In the genomic region with DNA sequence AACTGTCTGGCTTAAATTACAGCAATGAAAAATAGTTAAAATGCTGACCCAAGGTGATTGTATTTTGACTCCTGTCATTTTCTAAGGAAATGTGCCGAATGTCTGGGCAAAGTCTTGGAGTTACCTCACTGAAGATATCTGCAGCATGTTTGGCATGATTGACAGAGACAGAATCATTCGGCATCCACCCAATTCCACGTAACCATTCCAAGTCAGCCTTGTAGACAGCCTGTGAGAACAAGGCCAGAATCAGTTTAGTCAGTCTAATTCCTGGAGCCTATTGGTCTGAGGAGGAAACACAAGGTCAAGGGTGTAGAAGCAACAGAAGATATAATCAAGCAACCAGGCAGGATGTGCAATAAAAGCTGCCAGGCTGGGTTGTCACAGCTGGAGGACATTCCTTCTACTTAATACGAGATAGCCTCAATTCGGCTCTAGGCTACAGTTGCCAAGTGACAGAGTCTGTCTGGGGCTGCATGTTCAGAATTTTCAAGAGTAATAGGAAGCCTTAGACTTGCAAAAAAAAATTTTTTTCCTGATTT, we compare ENCODE assay signal across 13 mouse cellular contexts.
A peak's percentile ranks its signal among the peaks of the same experiment; 100 is the strongest.
DNase-seq lines count a peak whose midpoint lies in the region; ATAC-seq and TF ChIP-seq lines count a peak whose summit lies in the region.
"Had no signal": no experiment of that assay in that cellular context is flagged by ENCODE, and none has a peak within 500 bp of the region (broad histone marks: within the 10 kb centered on the region; RNA-seq: fewer than 3 reads in every experiment).

No protein-coding gene starts in this region.

- no peak overlapping the region for H3K27ac ChIP-seq in heart, embryonic 12.5 days (ENCODE audit: poor library complexity, severe bottlenecking)
- H3K27ac ChIP-seq in lung, embryonic 15.5 days: no peak overlapping the region
- H3K27ac ChIP-seq in liver, embryonic 12.5 days: no peak overlapping the region
- no peak overlapping the region for H3K27ac ChIP-seq in intestine, postnatal 0 days (ENCODE audit: low read depth, low read length)
- H3K27ac ChIP-seq: embryonic facial prominence, embryonic 12.5 days; neural tube, embryonic 15.5 days had no signal

- DNase-seq in heart, adult 9 months (ENCODE audit: low spot score in 2 of 2): no peak
- no peak for DNase-seq in lung, postnatal 25 days (ENCODE audit: low spot score)
- DNase-seq in cerebellum, postnatal 14 days: peak; percentile 87
- DNase-seq in lung, postnatal 14 days: peak; percentile 2
- DNase-seq: thymus, adult 18-20 months had no signal

- no peak for TF ChIP-seq CTCF in intestine, postnatal 0 days (IDR thresholded peaks at IDR 0.05; ENCODE audit: low read depth)

- H3K4me3 ChIP-seq in heart, embryonic 12.5 days: no peak overlapping the region
- H3K4me3 ChIP-seq in lung, embryonic 15.5 days: no peak overlapping the region
- H3K4me3 ChIP-seq in liver, embryonic 12.5 days: no peak overlapping the region
- H3K4me3 ChIP-seq in intestine, postnatal 0 days (ENCODE audit: low read depth, low read length): no peak overlapping the region
- H3K4me3 ChIP-seq: embryonic facial prominence, embryonic 12.5 days; megakaryocyte, embryonic 14.5 days; neural tube, embryonic 15.5 days had no signal

- no peak overlapping the region for H3K9ac ChIP-seq in heart, embryonic 12.5 days
- H3K9ac ChIP-seq in lung, embryonic 15.5 days: no peak overlapping the region
- no peak overlapping the region for H3K9ac ChIP-seq in liver, embryonic 12.5 days
- no peak overlapping the region for H3K9ac ChIP-seq in intestine, postnatal 0 days (ENCODE audit: low read depth, low read length)
- H3K9ac ChIP-seq: embryonic facial prominence, embryonic 12.5 days; neural tube, embryonic 15.5 days had no signal

- H3K4me2 ChIP-seq in heart, embryonic 12.5 days: no peak overlapping the region
- no peak overlapping the region for H3K4me2 ChIP-seq in lung, embryonic 15.5 days
- H3K4me2 ChIP-seq in liver, embryonic 12.5 days: no peak overlapping the region
- no peak overlapping the region for H3K4me2 ChIP-seq in intestine, postnatal 0 days (replicated peaks; ENCODE audit: low read depth)
- H3K4me2 ChIP-seq: embryonic facial prominence, embryonic 12.5 days; neural tube, embryonic 15.5 days had no signal

- ATAC-seq in heart, embryonic 12.5 days (ENCODE audit: insufficient number of reproducible peaks, low FRiP score): peak; percentile 33; the same call in 1 of the 2 replicates
- ATAC-seq in lung, embryonic 15.5 days (ENCODE audit: borderline replicate concordance, extremely low read depth, low FRiP score, low TSS enrichment): peak; percentile 87
- no peak for ATAC-seq in liver, embryonic 12.5 days
- ATAC-seq in intestine, postnatal 0 days: no peak

- H3K9me3 ChIP-seq in heart, embryonic 12.5 days (replicated peaks): no peaks in the 10 kb centered on the region; the same call in 1 of the 2 replicates
- H3K9me3 ChIP-seq in lung, embryonic 15.5 days: no peaks in the 10 kb centered on the region
- H3K9me3 ChIP-seq in liver, embryonic 12.5 days (replicated peaks): no peaks in the 10 kb centered on the region
- no peaks in the 10 kb centered on the region for H3K9me3 ChIP-seq in intestine, postnatal 0 days (ENCODE audit: control insufficient read depth)
- H3K9me3 ChIP-seq: embryonic facial prominence, embryonic 12.5 days; megakaryocyte, embryonic 14.5 days; neural tube, embryonic 15.5 days had no signal

- H3K4me1 ChIP-seq in heart, embryonic 12.5 days (replicated peaks): peaks cover 4% of the 10 kb centered on the region; the same call in 1 of the 2 replicates
- 0 out of 2 replicates have a peak, but pooled peaks cover 3% of the 10 kb centered on the region for H3K4me1 ChIP-seq in lung, embryonic 15.5 days
- no peaks in the 10 kb centered on the region for H3K4me1 ChIP-seq in liver, embryonic 12.5 days
- no peaks in the 10 kb centered on the region for H3K4me1 ChIP-seq in intestine, postnatal 0 days (replicated peaks; ENCODE audit: control insufficient read depth, insufficient read depth, low read length)
- H3K4me1 ChIP-seq: embryonic facial prominence, embryonic 12.5 days; megakaryocyte, embryonic 14.5 days; neural tube, embryonic 15.5 days had no signal

- 38% methylated on average over 5 of the region's 5 CpGs for WGBS in heart, embryonic 12.5 days
- 37% methylated on average over 5 of the region's 5 CpGs for WGBS in lung, embryonic 15.5 days
- 66% methylated on average over 5 of the region's 5 CpGs for WGBS in liver, embryonic 12.5 days (ENCODE audit: insufficient replicate concordance)
- WGBS in intestine, postnatal 0 days: 56% methylated on average over 5 of the region's 5 CpGs

- H3K36me3 ChIP-seq in heart, embryonic 12.5 days: no peaks in the 10 kb centered on the region
- H3K36me3 ChIP-seq in lung, embryonic 15.5 days: no peaks in the 10 kb centered on the region
- no peaks in the 10 kb centered on the region for H3K36me3 ChIP-seq in liver, embryonic 12.5 days
- H3K36me3 ChIP-seq in intestine, postnatal 0 days (ENCODE audit: control insufficient read depth, insufficient read depth): no peaks in the 10 kb centered on the region
- H3K36me3 ChIP-seq: embryonic facial prominence, embryonic 12.5 days; neural tube, embryonic 15.5 days had no signal

- no peaks in the 10 kb centered on the region for H3K27me3 ChIP-seq in heart, embryonic 12.5 days (replicated peaks)
- no peaks in the 10 kb centered on the region for H3K27me3 ChIP-seq in lung, embryonic 15.5 days
- no peaks in the 10 kb centered on the region for H3K27me3 ChIP-seq in liver, embryonic 12.5 days (replicated peaks)
- no peaks in the 10 kb centered on the region for H3K27me3 ChIP-seq in intestine, postnatal 0 days (replicated peaks; ENCODE audit: control insufficient read depth, insufficient read depth, low read length)
- H3K27me3 ChIP-seq: CH12.LX; embryonic facial prominence, embryonic 12.5 days; neural tube, embryonic 15.5 days had no signal

Comparison
In these comparisons a context has a peak if more than half of its experiments do, and no peak if none do; other contexts are left out.
1. DNase-seq: peak in cerebellum, postnatal 14 days (2 of 2) and lung, postnatal 14 days (single experiment); none in heart, adult 9 months (0 of 2) and lung, postnatal 25 days (single experiment).
2. ATAC-seq: peak in heart, embryonic 12.5 days (single experiment) and lung, embryonic 15.5 days (single experiment); none in liver, embryonic 12.5 days (single experiment) and intestine, postnatal 0 days (single experiment).